Mouse (Mus musculus) embryonic facial prominence, embryonic 11.5 days (tissue): ENCODE data around the gene Tap2. TPM values are rescaled to one million over a fixed set of nuclear protein-coding genes. Genes with fewer than 3 reads are reported as not detected.
"Not testable (repeated sequence)": the region's sequence is repeated elsewhere in the genome, so short reads cannot be mapped to it uniquely, and the experiment has no call there.

Experiments used
- ATAC-seq: fragments of 200-750 bp; cut with Nextera tagmentation; replicated peaks from 2 replicates; pipeline ENCODE4 v1.8.0; 2017; ENCODE audit warnings: low read depth; ENCODE audit not compliant: insufficient number of reproducible peaks, low FRiP score, low TSS enrichment
- DNase-seq: peaks from one replicate; pipeline ENCODE4 v3.0.0-alpha.2; 2015; ENCODE audit warnings: low spot score
- H3K27ac ChIP-seq: fragments of 300-500 bp; sonication (generic); replicated peaks from 2 replicates; pipeline ENCODE4 v1.5.1; 2014; ENCODE audit warnings: mild to moderate bottlenecking, low read depth, low read length, control low read depth
- H3K27me3 ChIP-seq: fragments of 300-500 bp; sonication (generic); 2 replicates; pipeline ENCODE4 v1.6.1; 2014; ENCODE audit warnings: mild to moderate bottlenecking, low read length, moderate library complexity, mixed read lengths; ENCODE audit not compliant: control insufficient read depth, insufficient read depth
- H3K36me3 ChIP-seq: fragments of 300-500 bp; sonication (generic); replicated peaks from 2 replicates; pipeline ENCODE4 v1.6.1; 2014; ENCODE audit warnings: low read depth, mild to moderate bottlenecking, low read length, moderate library complexity, mixed read lengths; ENCODE audit not compliant: control insufficient read depth, insufficient read depth
- H3K4me1 ChIP-seq: fragments of 300-500 bp; sonication (generic); 2 replicates; pipeline ENCODE4 v1.6.1; 2014; ENCODE audit warnings: low read length, mixed read lengths; ENCODE audit not compliant: control insufficient read depth, insufficient read depth
- H3K4me2 ChIP-seq: fragments of 300-500 bp; sonication (generic); 2 replicates; pipeline ENCODE4 v1.6.1; 2014; ENCODE audit warnings: low read depth, mild to moderate bottlenecking, control low read depth, low read length, moderate library complexity
- H3K4me3 ChIP-seq: fragments of 300-500 bp; sonication (generic); 2 replicates; pipeline ENCODE4 v1.5.1; 2014; ENCODE audit warnings: low read depth, low read length, control low read depth
- H3K9ac ChIP-seq: fragments of 300-500 bp; sonication (generic); replicated peaks from 2 replicates; pipeline ENCODE4 v1.6.1; 2014; ENCODE audit warnings: mild to moderate bottlenecking, control low read depth, low read length
- H3K9me3 ChIP-seq: fragments of 300-500 bp; sonication (generic); replicated peaks from 2 replicates; pipeline ENCODE4 v1.6.1; 2016; ENCODE audit warnings: mild to moderate bottlenecking, low read length, inconsistent platforms, mixed read lengths; ENCODE audit not compliant: control insufficient read depth
- WGBS: fragments of 180-500 bp; shearing (Covaris S2); extraction: QIAGEN DNeasy Blood & Tissue Kit; methylation state at CpG from one replicate; pipeline ENCODE4 v1.1.7; 2014; 5-methylcytosine and 5-hydroxymethylcytosine counted together
- polyA plus RNA-seq: library from polyadenylated mRNA; unstranded; fragments of >200 nt; fragmentation: Nextera tagmentation; extraction: Ambion mirVana; gene quantifications from 2 replicates; pipeline ENCODE4 v1.2.1, GENCODE M21; 2014

Tap2 gene
- polyA plus RNA-seq, 1 experiment from 2014 or later: 0.77 TPM

GRCm38 (mm10) chr17:34218675-34219074, 15.3 kb downstream of the Tap2 start:
- Histone ChIP-seq H3K27ac (no peak overlapping the region), H3K9ac (no peak overlapping the region), H3K36me3 (no peaks in the 10 kb centered on the region), H3K9me3 (no peaks in the 10 kb centered on the region), H3K4me2 (no peak overlapping the region), H3K27me3 (peaks cover 11% of the 10 kb centered on the region), H3K4me3 (no peak overlapping the region), H3K4me1 (no peaks in the 10 kb centered on the region)
- no peak for ATAC-seq
- 85% methylated on average over 11 of the region's 11 CpGs for WGBS
- DNase-seq: no peak

GRCm38 (mm10) chr17:34219096-34219495, 15.8 kb downstream of the Tap2 start:
- not testable (repeated sequence) for H3K4me3 ChIP-seq, H3K27me3 ChIP-seq, H3K27ac ChIP-seq, H3K4me1 ChIP-seq, H3K4me2 ChIP-seq, H3K9ac ChIP-seq, H3K9me3 ChIP-seq, DNase-seq, H3K36me3 ChIP-seq, ATAC-seq
- 85% methylated on average over 7 of the region's 11 CpGs for WGBS

DNA sequence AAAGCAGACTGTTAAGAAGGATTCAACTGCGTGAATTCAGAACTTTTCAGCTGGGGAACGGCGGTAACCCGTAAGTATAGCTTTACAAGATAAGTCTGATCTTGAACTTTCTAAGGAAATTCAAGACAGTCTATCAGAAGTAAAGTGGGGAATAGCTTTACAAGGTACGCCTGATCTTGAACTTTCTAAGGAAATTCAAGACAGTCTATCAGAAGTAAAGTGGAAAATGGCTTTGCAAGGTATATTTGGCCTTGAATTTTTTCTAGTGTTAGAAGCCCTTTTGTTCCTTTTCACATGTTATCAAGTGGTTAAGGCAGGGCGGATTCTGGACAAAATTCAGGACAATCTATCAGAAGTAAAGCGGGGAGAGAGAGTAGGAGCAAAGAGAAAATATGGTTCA, 16.5 kb downstream of the Tap2 start:
- 91% methylated on average over 3 of the region's 7 CpGs for WGBS
- not testable (repeated sequence) for H3K4me1 ChIP-seq, H3K9me3 ChIP-seq, H3K27me3 ChIP-seq, H3K9ac ChIP-seq, ATAC-seq, H3K36me3 ChIP-seq, H3K4me3 ChIP-seq, H3K4me2 ChIP-seq, H3K27ac ChIP-seq, DNase-seq

DNA sequence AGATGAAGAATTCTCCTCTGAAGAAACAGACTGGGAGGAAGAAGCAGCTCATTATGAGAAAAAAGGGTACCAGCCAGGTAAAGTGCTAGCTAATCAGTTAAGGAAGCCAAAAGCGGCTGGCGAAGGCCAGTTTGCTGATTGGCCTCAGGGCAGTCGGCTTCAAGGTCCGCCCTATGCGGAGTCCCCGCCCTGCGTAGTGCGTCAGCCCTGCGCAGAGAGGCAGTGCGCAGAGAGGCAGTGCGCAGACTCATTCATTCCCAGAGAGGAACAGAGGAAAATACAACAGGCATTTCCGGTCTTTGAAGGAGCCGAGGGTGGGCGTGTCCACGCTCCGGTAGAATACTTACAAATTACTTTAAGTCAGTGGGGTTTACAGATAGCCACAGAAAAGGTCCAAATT, 17.1 kb downstream of the Tap2 start:
- 100% methylated on average over 3 of the region's 16 CpGs for WGBS
- not testable (repeated sequence) for H3K4me3 ChIP-seq, DNase-seq, H3K4me2 ChIP-seq, ATAC-seq, H3K9me3 ChIP-seq, H3K4me1 ChIP-seq, H3K36me3 ChIP-seq, H3K27me3 ChIP-seq, H3K9ac ChIP-seq, H3K27ac ChIP-seq

GRCm38 (mm10) chr17:34224816-34225215, 21.5 kb downstream of the Tap2 start:
- H3K9ac ChIP-seq: no peak overlapping the region
- ATAC-seq: no peak
- H3K27me3 ChIP-seq: no peaks in the 10 kb centered on the region
- no peaks in the 10 kb centered on the region for H3K4me1 ChIP-seq
- H3K4me3 ChIP-seq: no peak overlapping the region
- no peaks in the 10 kb centered on the region for H3K36me3 ChIP-seq
- no peak overlapping the region for H3K27ac ChIP-seq
- no peak for DNase-seq
- no peak overlapping the region for H3K4me2 ChIP-seq
- no peaks in the 10 kb centered on the region for H3K9me3 ChIP-seq
- 95% methylated on average over 3 of the region's 3 CpGs for WGBS

DNA sequence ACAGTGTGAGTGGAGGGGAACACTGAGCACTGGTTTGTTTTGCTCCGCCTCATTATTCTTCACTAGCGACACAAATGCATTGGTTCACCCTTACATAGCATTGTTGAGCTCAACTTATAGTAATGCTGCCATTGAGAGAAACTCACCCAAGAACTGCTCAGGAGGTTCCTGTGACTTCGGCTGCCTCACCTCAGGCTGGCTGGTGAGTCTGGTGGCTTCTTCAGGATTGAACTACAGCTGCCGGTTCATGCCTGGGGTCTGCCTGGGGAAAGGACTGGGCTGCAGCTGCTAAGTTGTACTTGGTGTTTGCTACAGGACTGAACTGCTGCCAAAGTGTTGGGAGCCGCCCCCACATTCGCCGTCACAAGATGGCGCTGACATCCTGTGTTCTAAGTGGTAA, 22.1 kb downstream of the Tap2 start:
- Histone ChIP-seq H3K9ac (no peak overlapping the region), H3K4me1 (no peaks in the 10 kb centered on the region), H3K36me3 (no peaks in the 10 kb centered on the region), H3K9me3 (no peaks in the 10 kb centered on the region), H3K27me3 (no peaks in the 10 kb centered on the region), H3K4me2 (no peak overlapping the region), H3K27ac (no peak overlapping the region), H3K4me3 (no peak overlapping the region)
- DNase-seq: no peak
- 93% methylated on average over 8 of the region's 8 CpGs for WGBS
- ATAC-seq: no peak

GRCm38 (mm10) chr17:34225911-34226310, 22.6 kb downstream of the Tap2 start:
- H3K4me1 ChIP-seq, H3K4me3 ChIP-seq, ATAC-seq, H3K27me3 ChIP-seq, H3K9me3 ChIP-seq, H3K9ac ChIP-seq, H3K36me3 ChIP-seq, H3K27ac ChIP-seq, H3K4me2 ChIP-seq, DNase-seq: not testable (repeated sequence)
- WGBS: 95% methylated on average over 13 of the region's 23 CpGs

DNA sequence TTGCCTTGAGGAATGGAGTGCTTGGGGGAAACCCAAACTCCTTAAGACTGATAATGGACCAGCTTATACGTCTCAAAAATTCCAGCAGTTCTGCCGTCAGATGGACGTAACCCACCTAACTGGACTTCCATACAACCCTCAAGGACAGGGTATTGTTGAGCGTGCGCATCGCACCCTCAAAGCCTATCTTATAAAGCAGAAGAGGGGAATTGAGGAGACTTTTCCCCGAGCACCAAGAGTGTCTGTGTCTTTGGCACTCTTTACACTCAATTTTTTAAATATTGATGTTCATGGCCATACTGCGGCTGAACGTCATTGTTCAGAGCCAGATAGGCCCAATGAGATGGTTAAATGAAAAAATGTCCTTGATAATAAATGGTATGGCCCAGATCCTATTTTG, 27.6 kb downstream of the Tap2 start:
- H3K27ac ChIP-seq, DNase-seq, H3K27me3 ChIP-seq, H3K4me2 ChIP-seq, H3K4me1 ChIP-seq, H3K9ac ChIP-seq, H3K36me3 ChIP-seq, H3K4me3 ChIP-seq, H3K9me3 ChIP-seq, ATAC-seq: not testable (repeated sequence)
- 93% methylated on average over 6 of the region's 9 CpGs for whole genome bisulfite sequencing
